Mouse (Mus musculus): ENCODE data around the gene Il17re. TPM values are rescaled to one million over a fixed set of nuclear protein-coding genes. Genes with fewer than 3 reads are reported as not detected.

Il17re gene
- polyA plus RNA-seq, 1 experiment from 2014 or later, result 12.0 TPM

GRCm38 (mm10) chr6:113443091-113443490 is 15.2 kb upstream of the Il17re start:
- ATAC-seq (ENCODE audit: insufficient read depth) (no peak), DNase-seq (peak; percentile 32)
- peak overlapping the region; percentile 43; the same call in 1 of the 2 replicates for H3K27ac ChIP-seq (ENCODE audit: low read depth)
- peak overlapping the region; percentile 99 for H3K4me3 ChIP-seq (ENCODE audit: low read depth, low read length)
- peaks cover 8% of the 10 kb centered on the region for H3K4me1 ChIP-seq (ENCODE audit: insufficient read depth)
- peaks cover 21% of the 10 kb centered on the region for H3K36me3 ChIP-seq (ENCODE audit: insufficient read depth)
- no peaks in the 10 kb centered on the region for H3K27me3 ChIP-seq (ENCODE audit: insufficient read depth, low read length)
- peak overlapping the region; percentile 83 for H3K4me2 ChIP-seq
- TF ChIP-seq CTCF (IDR thresholded peaks at IDR 0.05; ENCODE audit: low read depth), result peak; percentile 49; the same call in 1 of the 2 replicates
- H3K9ac ChIP-seq, result peak overlapping the region; percentile 90
- H3K9me3 ChIP-seq (ENCODE audit: low read depth, low read length), result no peaks in the 10 kb centered on the region
- WGBS, result 43% methylated on average over 12 of the region's 12 CpGs

DNA sequence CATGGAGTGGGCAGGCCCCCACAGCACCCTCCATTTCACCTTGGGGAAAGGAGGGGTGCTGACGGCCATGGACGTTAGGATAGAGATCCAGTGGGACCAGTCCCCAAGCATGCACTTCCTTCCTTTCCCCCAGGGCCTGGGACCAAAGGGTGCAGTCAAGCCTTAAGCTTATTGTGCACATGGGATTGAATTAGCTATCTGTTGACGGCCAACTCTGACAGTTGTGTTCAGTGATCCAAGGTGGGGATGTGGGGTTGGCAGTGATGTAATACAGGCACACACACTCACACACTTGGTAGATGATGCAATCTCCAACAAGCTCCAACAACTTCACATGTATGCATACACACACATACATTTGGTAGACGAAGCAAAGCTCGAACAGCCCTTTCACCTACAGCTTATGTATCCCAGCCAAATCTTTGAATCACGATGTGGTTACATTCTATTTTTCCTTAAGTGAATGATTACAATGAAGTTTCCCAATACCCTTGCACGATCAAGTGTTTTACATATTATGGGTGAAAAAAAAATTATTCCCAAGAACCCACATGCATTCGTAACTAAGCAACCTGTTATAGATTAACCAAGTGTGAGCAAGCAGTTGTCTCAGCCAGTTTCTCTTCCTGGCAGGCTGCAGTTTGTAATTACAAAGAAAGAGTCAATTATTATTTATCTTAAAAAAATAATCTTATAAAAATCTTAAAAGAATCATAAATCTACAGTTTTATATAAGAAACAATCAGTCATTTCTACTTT is 13.9 kb upstream of the Il17re start:
- Histone ChIP-seq H3K36me3 (ENCODE audit: insufficient read depth) (peaks cover 31% of the 10 kb centered on the region), H3K4me2 (no peak overlapping the region), H3K27ac (ENCODE audit: low read depth) (no peak overlapping the region), H3K9me3 (ENCODE audit: low read depth, low read length) (no peaks in the 10 kb centered on the region), H3K4me3 (ENCODE audit: low read depth, low read length) (no peak overlapping the region), H3K9ac (no peak overlapping the region), H3K27me3 (ENCODE audit: insufficient read depth, low read length) (no peaks in the 10 kb centered on the region), H3K4me1 (ENCODE audit: insufficient read depth) (peaks cover 8% of the 10 kb centered on the region)
- ATAC-seq (ENCODE audit: insufficient read depth) (no peak), DNase-seq (no peak)
- 83% methylated on average over 6 of the region's 8 CpGs for WGBS
- no peak for TF ChIP-seq CTCF (IDR thresholded peaks at IDR 0.05; ENCODE audit: low read depth)

GRCm38 (mm10) chr6:113447639-113448038 is 10.6 kb upstream of the Il17re start:
- no peak overlapping the region for H3K4me2 ChIP-seq
- H3K9me3 ChIP-seq (ENCODE audit: low read depth, low read length), result no peaks in the 10 kb centered on the region
- ATAC-seq (ENCODE audit: insufficient read depth) (no peak), DNase-seq (no peak)
- no peak overlapping the region for H3K9ac ChIP-seq
- no peak overlapping the region for H3K4me3 ChIP-seq (ENCODE audit: low read depth, low read length)
- peaks cover 31% of the 10 kb centered on the region for H3K36me3 ChIP-seq (ENCODE audit: insufficient read depth)
- H3K4me1 ChIP-seq (ENCODE audit: insufficient read depth), result peaks cover 8% of the 10 kb centered on the region
- H3K27ac ChIP-seq (ENCODE audit: low read depth), result no peak overlapping the region
- 95% methylated on average over 4 of the region's 4 CpGs for WGBS
- no peak for TF ChIP-seq CTCF (IDR thresholded peaks at IDR 0.05; ENCODE audit: low read depth)
- no peaks in the 10 kb centered on the region for H3K27me3 ChIP-seq (ENCODE audit: insufficient read depth, low read length)

DNA sequence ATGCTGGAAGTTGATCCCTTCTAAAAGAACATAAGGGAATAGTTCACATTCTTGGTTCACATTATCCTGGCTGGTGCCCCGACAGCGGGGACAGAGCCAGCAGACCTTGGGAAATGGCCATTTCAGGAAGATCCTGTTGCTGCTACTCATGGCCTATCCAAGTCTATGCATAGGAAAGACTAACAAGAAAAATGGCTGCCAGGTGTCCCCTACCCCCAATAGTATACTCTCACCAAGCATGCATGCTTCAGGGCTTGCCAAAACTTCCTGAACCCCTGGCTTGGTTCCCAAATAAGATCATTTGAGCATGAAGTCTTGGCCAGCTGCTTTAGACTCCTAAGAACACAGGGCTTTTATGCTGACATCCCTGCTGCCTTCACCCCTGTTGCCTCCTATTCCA is 6.4 kb upstream of the Il17re start:
- no peak overlapping the region for H3K9ac ChIP-seq
- 61% methylated on average over 2 of the region's 2 CpGs for WGBS
- peaks cover 22% of the 10 kb centered on the region for H3K36me3 ChIP-seq (ENCODE audit: insufficient read depth)
- H3K4me3 ChIP-seq (ENCODE audit: low read depth, low read length), result no peak overlapping the region
- H3K27ac ChIP-seq (ENCODE audit: low read depth), result no peak overlapping the region
- H3K9me3 ChIP-seq (ENCODE audit: low read depth, low read length), result no peaks in the 10 kb centered on the region
- peak; percentile 71 for DNase-seq
- H3K27me3 ChIP-seq (ENCODE audit: insufficient read depth, low read length), result no peaks in the 10 kb centered on the region
- H3K4me2 ChIP-seq, result no peak overlapping the region
- peak; percentile 47; the same call in 1 of the 2 replicates for ATAC-seq (ENCODE audit: insufficient read depth)
- H3K4me1 ChIP-seq (ENCODE audit: insufficient read depth), result no peaks in the 10 kb centered on the region; the same call in 1 of the 2 replicates
- TF ChIP-seq CTCF (IDR thresholded peaks at IDR 0.05; ENCODE audit: low read depth), result no peak

- Histone ChIP-seq H3K27me3 (ENCODE audit: insufficient read depth, low read length) (no peaks in the 10 kb centered on the region), H3K36me3 (ENCODE audit: insufficient read depth) (no peaks in the 10 kb centered on the region), H3K4me1 (ENCODE audit: insufficient read depth) (no peaks in the 10 kb centered on the region; the same call in 1 of the 2 replicates), H3K9ac (no peak overlapping the region), H3K9me3 (ENCODE audit: low read depth, low read length) (no peaks in the 10 kb centered on the region), H3K27ac (ENCODE audit: low read depth) (no peak overlapping the region), H3K4me3 (ENCODE audit: low read depth, low read length) (no peak overlapping the region), H3K4me2 (no peak overlapping the region)
- DNase-seq (no peak), ATAC-seq (ENCODE audit: insufficient read depth) (no peak)
- 57% methylated on average over 5 of the region's 5 CpGs for WGBS
- no peak for TF ChIP-seq CTCF (IDR thresholded peaks at IDR 0.05; ENCODE audit: low read depth)
These were observed 3.3 kb upstream of the Il17re start for GRCm38 (mm10) chr6:113455007-113455406.

DNA sequence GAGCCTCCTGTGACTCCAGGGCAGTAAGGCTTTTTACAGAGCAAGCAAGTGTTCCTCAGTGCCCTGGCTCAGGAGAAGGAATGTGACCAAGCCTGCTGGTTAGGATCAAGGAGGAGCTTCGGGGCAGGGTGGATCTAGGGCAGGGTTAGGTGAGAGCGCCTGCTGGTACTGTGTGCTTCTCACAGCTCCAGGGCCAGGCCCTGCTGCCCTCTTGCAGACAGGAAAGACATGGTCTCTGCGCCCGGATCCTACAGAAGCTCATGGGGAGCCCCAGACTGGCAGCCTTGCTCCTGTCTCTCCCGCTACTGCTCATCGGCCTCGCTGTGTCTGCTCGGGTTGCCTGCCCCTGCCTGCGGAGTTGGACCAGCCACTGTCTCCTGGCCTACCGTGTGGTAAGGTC is 351 bp downstream of the Il17re start:
- Histone ChIP-seq H3K4me2 (peak overlapping the region; percentile 54), H3K4me3 (ENCODE audit: low read depth, low read length) (peak overlapping the region; percentile 19), H3K4me1 (ENCODE audit: insufficient read depth) (no peaks in the 10 kb centered on the region), H3K36me3 (ENCODE audit: insufficient read depth) (no peaks in the 10 kb centered on the region), H3K9me3 (ENCODE audit: low read depth, low read length) (no peaks in the 10 kb centered on the region), H3K9ac (peak overlapping the region; percentile 42), H3K27ac (ENCODE audit: low read depth) (0 out of 2 replicates have a peak overlapping the region, but pooled peaks have one; percentile 42), H3K27me3 (ENCODE audit: insufficient read depth, low read length) (no peaks in the 10 kb centered on the region)
- 40% methylated on average over 10 of the region's 10 CpGs for WGBS
- ATAC-seq (ENCODE audit: insufficient read depth) (peak; percentile 94), DNase-seq (peak; percentile 55)
- no peak for TF ChIP-seq CTCF (IDR thresholded peaks at IDR 0.05; ENCODE audit: low read depth)

GRCm38 (mm10) chr6:113464040-113464439 is 5.8 kb downstream of the Il17re start:
- Histone ChIP-seq H3K4me2 (no peak overlapping the region), H3K4me3 (ENCODE audit: low read depth, low read length) (no peak overlapping the region), H3K9me3 (ENCODE audit: low read depth, low read length) (no peaks in the 10 kb centered on the region), H3K36me3 (ENCODE audit: insufficient read depth) (no peaks in the 10 kb centered on the region), H3K4me1 (ENCODE audit: insufficient read depth) (no peaks in the 10 kb centered on the region), H3K27me3 (ENCODE audit: insufficient read depth, low read length) (no peaks in the 10 kb centered on the region), H3K27ac (ENCODE audit: low read depth) (no peak overlapping the region), H3K9ac (no peak overlapping the region)
- 60% methylated on average over 7 of the region's 7 CpGs for WGBS
- DNase-seq (no peak), ATAC-seq (ENCODE audit: insufficient read depth) (no peak)
- TF ChIP-seq CTCF (IDR thresholded peaks at IDR 0.05; ENCODE audit: low read depth), result no peak

Data from lung, embryonic 14.5 days (tissue).